In genomic region chr4:97757978-97758461, GRCm38 (mm10) we compare ENCODE assay signal across 9 mouse cellular contexts. TPM values are rescaled to one million over a fixed set of nuclear protein-coding genes. Genes with fewer than 3 reads are reported as not detected.
A peak's percentile ranks its signal among the peaks of the same experiment; 100 is the strongest.
DNase-seq lines count a peak whose midpoint lies in the region; ATAC-seq and TF ChIP-seq lines count a peak whose summit lies in the region.
"Had no signal": no experiment of that assay in that cellular context is flagged by ENCODE, and none has a peak within 500 bp of the region (broad histone marks: within the 10 kb centered on the region; RNA-seq: fewer than 3 reads in every experiment).

No protein-coding gene starts in this region.

- ATAC-seq in frontal cortex, adult (ENCODE audit: low TSS enrichment): peak; percentile 76
- ATAC-seq in activated CD4-positive, CD25-positive, alpha-beta regulatory T cell, adult 4 months: peak; percentile 58
- ATAC-seq in embryonic facial prominence, embryonic 12.5 days (ENCODE audit: insufficient number of reproducible peaks, insufficient read depth, low FRiP score, low TSS enrichment): no peak
- ATAC-seq in heart, postnatal 0 days (ENCODE audit: insufficient read depth, low read depth): peak; percentile 61

- peak overlapping the region; percentile 66 for H3K4me2 ChIP-seq in embryonic facial prominence, embryonic 12.5 days (replicated peaks)
- peak overlapping the region; percentile 70 for H3K4me2 ChIP-seq in heart, postnatal 0 days (ENCODE audit: low read depth, low read length)

- DNase-seq in frontal cortex, postnatal 25 days (ENCODE audit: low spot score in 2 of 2): no peak
- peak; percentile 73 for DNase-seq in heart, postnatal 0 days (ENCODE audit: low spot score)
- DNase-seq in layer of hippocampus, adult 2 months (ENCODE audit: low spot score in 2 of 2): peak in 1 of 2 experiments; percentile 37
- peak; percentile 47 for DNase-seq in lung, postnatal 36 days

- TF ChIP-seq EP300 in heart, postnatal 0 days (IDR thresholded peaks at IDR 0.05; ENCODE audit: low read depth): no peak

- TF ChIP-seq CTCF in heart, postnatal 0 days (IDR thresholded peaks at IDR 0.05; ENCODE audit: low read depth): peak; percentile 22; the same call in 1 of the 2 replicates
- peak; percentile 63 for TF ChIP-seq CTCF in layer of hippocampus, adult 2 months (conservative IDR thresholded peaks at IDR 0.05)
- 0 out of 2 replicates have a peak, but pooled peaks have one; percentile 4 for TF ChIP-seq CTCF in small intestine, adult 2 months (IDR thresholded peaks at IDR 0.05; ENCODE audit: extremely low read depth, insufficient read length, insufficient replicate concordance, low read depth, low read length)

- H3K4me1 ChIP-seq in embryonic facial prominence, embryonic 12.5 days: peaks cover 9% of the 10 kb centered on the region
- H3K4me1 ChIP-seq in heart, postnatal 0 days (ENCODE audit: control insufficient read depth, insufficient read depth): peaks cover 22% of the 10 kb centered on the region
- no peaks in the 10 kb centered on the region for H3K4me1 ChIP-seq in small intestine, adult 2 months (ENCODE audit: control insufficient read depth, insufficient read depth, insufficient read length, low read length)

- H3K4me3 ChIP-seq in embryonic facial prominence, embryonic 12.5 days: peak overlapping the region; percentile 48
- peak overlapping the region; percentile 64 for H3K4me3 ChIP-seq in heart, postnatal 0 days (ENCODE audit: low read depth, low read length)
- peak overlapping the region; percentile 81 for H3K4me3 ChIP-seq in layer of hippocampus, adult 2 months
- peak overlapping the region; percentile 62 for H3K4me3 ChIP-seq in small intestine, adult 2 months (ENCODE audit: low read depth, low read length)

- WGBS in embryonic facial prominence, embryonic 12.5 days: 2% methylated on average over 14 of the region's 14 CpGs
- WGBS in heart, postnatal 0 days: under 1% methylated on average over 14 of the region's 14 CpGs
- WGBS in small intestine, adult 2 months: 2% methylated on average over 14 of the region's 14 CpGs

- no peaks in the 10 kb centered on the region for H3K36me3 ChIP-seq in embryonic facial prominence, embryonic 12.5 days
- H3K36me3 ChIP-seq in heart, postnatal 0 days (replicated peaks; ENCODE audit: control insufficient read depth, insufficient read depth, low read length): no peaks in the 10 kb centered on the region
- H3K36me3 ChIP-seq in small intestine, adult 2 months (ENCODE audit: control insufficient read depth, insufficient read depth, low read length): no peaks in the 10 kb centered on the region

- H3K9me3 ChIP-seq in embryonic facial prominence, embryonic 12.5 days: no peaks in the 10 kb centered on the region
- no peaks in the 10 kb centered on the region for H3K9me3 ChIP-seq in heart, postnatal 0 days (replicated peaks; ENCODE audit: control insufficient read depth, low read length)

- peaks cover 19% of the 10 kb centered on the region for H3K27me3 ChIP-seq in embryonic facial prominence, embryonic 12.5 days
- H3K27me3 ChIP-seq in heart, postnatal 0 days (ENCODE audit: control insufficient read depth, insufficient read depth, low read length): no peaks in the 10 kb centered on the region
- no peaks in the 10 kb centered on the region for H3K27me3 ChIP-seq in small intestine, adult 2 months (ENCODE audit: control insufficient read depth, insufficient read depth, low read length)

- TF ChIP-seq POLR2A in small intestine, adult 2 months (IDR thresholded peaks at IDR 0.05; ENCODE audit: low read depth, low read length): no peak

- peak overlapping the region; percentile 54 for H3K9ac ChIP-seq in embryonic facial prominence, embryonic 12.5 days
- peak overlapping the region; percentile 78 for H3K9ac ChIP-seq in heart, postnatal 0 days (replicated peaks; ENCODE audit: low read depth, low read length)

- H3K27ac ChIP-seq in embryonic facial prominence, embryonic 12.5 days: peak overlapping the region; percentile 80; the same call in 1 of the 2 replicates
- peak overlapping the region; percentile 91 for H3K27ac ChIP-seq in heart, postnatal 0 days (ENCODE audit: low read depth)
- peak overlapping the region; percentile 97 for H3K27ac ChIP-seq in layer of hippocampus, adult 2 months
- H3K27ac ChIP-seq in small intestine, adult 2 months (ENCODE audit: insufficient read depth, low read depth, low read length): 0 out of 2 replicates have a peak overlapping the region, but pooled peaks have one; percentile 17

RNA-seq across cellular contexts. Expression of gene Nfia, which starts 14.5 kb away (rescaled TPM):
- polyA plus RNA-seq in activated CD4-positive, CD25-positive, alpha-beta regulatory T cell, adult 4 months (2017; shearing (Covaris generic)): 10 to 100 TPM in 1 of 2 experiments, 1 to 10 TPM in 1; 7.3 to 12.6 TPM
- 51.0 and 51.5 TPM in 2 replicates for polyA plus RNA-seq in embryonic facial prominence, embryonic 12.5 days (2016; fragmentation: Nextera tagmentation; extraction: Ambion mirVana)
- total RNA-seq in heart, postnatal 0 days (2014; rRNA removed; ENCODE audit: low replicate concordance): 76.5 and 114 TPM in 2 replicates
- polyA plus RNA-seq in heart, postnatal 0 days (2015; fragmentation: Nextera tagmentation; extraction: Ambion mirVana): 53.2 and 53.8 TPM in 2 replicates
- 100 to 1,000 TPM; 113 to 115 TPM for total RNA-seq in layer of hippocampus, adult 2 months (2021)
- polyA plus RNA-seq in small intestine, adult 2 months (2012; rRNA removed): 8.6 and 16.5 TPM in 2 replicates

RNA-seq across cellular contexts. Expression of gene E130114P18Rik, which starts 19.9 kb away (rescaled TPM):
- not detected for polyA plus RNA-seq in activated CD4-positive, CD25-positive, alpha-beta regulatory T cell, adult 4 months (2017; shearing (Covaris generic))
- 7.5 and 8.7 TPM in 2 replicates for polyA plus RNA-seq in embryonic facial prominence, embryonic 12.5 days (2016; fragmentation: Nextera tagmentation; extraction: Ambion mirVana)
- total RNA-seq in heart, postnatal 0 days (2014; rRNA removed; ENCODE audit: low replicate concordance): not detected in 2 replicates
- polyA plus RNA-seq in heart, postnatal 0 days (2015; fragmentation: Nextera tagmentation; extraction: Ambion mirVana): 0.45 and 0.52 TPM in 2 replicates
- 1 to 10 TPM; 7.1 to 7.9 TPM for total RNA-seq in layer of hippocampus, adult 2 months (2021)
- not detected in 2 replicates for polyA plus RNA-seq in small intestine, adult 2 months (2012; rRNA removed)
- total RNA-seq: gastrocnemius, adult 8-10 months had no signal

Comparison
In these comparisons a context has a peak if more than half of its experiments do, and no peak if none do; other contexts are left out.
1. DNase-seq: peak in heart, postnatal 0 days (single experiment) and lung, postnatal 36 days (single experiment); none in frontal cortex, postnatal 25 days (0 of 2).
2. H3K27ac ChIP-seq: peak in every context shown above with its lines; median percentile 97 in layer of hippocampus, adult 2 months; 91 in heart, postnatal 0 days; 80 in embryonic facial prominence, embryonic 12.5 days; 17 in small intestine, adult 2 months.
3. CTCF ChIP-seq: peak in every context shown above with its lines; median percentile 63 in layer of hippocampus, adult 2 months; 22 in heart, postnatal 0 days; 4 in small intestine, adult 2 months.
4. Peak in every context shown above with its lines, with median percentiles within 50 percentile points of each other: H3K4me3 ChIP-seq.